Mouse (Mus musculus): ENCODE results near the gene Stx2. TPM values are rescaled to one million over a fixed set of nuclear protein-coding genes. Genes with fewer than 3 reads are reported as not detected.

The Stx2 gene
- 1 to 10 TPM; 7.6 to 8.4 TPM for total RNA-seq (2021)
- long read RNA-seq, experiment 1, partial matches to known transcripts, result 0 of 2 reads
- long read RNA-seq, experiment 1, other reads (novel, unspliced or antisense), result 0 of 2 reads
- long read RNA-seq, experiment 2, partial matches to known transcripts, result 1 of 7 reads
- long read RNA-seq, experiment 2, other reads (novel, unspliced or antisense), result 3 of 7 reads

DNA sequence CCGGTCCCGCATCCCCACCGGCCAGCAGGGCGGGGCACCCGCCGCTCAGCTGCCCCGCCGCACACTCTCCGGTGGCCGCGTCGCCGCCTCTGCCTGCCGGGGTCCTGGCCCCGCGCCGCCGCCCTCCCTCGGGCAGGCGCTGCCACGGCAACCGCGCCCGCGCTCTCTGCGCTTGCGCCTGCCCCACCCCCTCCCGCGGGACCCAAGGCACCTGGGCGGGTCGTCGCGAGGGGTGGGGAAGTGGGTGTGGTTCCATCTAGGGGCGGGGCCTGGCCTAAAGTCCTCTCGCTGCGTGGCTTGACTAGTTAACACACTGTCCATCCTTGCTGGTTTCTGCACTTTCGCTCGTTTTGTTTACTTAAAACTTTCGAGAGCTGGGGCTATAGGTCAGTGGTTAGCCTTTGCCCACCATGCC, at the start of gene Stx2:
TSS of gene Stx2 (minus strand) at position 163 of the 415 bp plus-strand sequence.
- intact Hi-C loops (cut with DNase I), result no loop called here
- DNase-seq, result peak; percentile 91 to 94

DNA sequence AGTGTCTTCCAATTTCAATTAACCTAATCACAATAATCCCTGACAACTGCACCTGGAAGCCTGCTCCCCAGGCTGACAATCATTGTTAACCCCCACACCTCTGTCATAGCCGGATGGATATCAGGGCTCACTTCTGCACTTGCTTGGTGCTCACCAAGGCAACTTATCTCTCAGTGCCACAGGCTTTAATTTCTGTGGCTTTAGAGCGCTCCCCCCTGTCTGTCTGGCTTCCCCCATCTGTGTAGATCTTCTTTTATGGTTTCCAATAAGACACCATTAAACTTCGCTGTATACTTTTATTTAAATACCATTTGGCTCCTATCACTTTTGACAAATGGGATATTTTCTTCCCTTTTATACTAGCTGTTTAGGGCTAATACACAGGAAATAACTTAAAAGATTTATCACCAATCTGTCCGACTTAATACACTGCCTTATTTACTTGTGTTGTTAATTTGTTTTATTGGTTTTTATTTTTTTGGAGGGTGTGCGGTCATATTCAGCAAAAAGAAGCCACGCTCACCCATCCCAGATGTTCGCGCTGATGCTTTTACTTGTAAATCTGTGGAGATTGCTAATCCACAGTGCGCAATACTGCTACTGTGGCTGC, 46.4 kb upstream of the Stx2 start:
- intact Hi-C loops (cut with DNase I), result no loop called here
- no peak for DNase-seq

DNA sequence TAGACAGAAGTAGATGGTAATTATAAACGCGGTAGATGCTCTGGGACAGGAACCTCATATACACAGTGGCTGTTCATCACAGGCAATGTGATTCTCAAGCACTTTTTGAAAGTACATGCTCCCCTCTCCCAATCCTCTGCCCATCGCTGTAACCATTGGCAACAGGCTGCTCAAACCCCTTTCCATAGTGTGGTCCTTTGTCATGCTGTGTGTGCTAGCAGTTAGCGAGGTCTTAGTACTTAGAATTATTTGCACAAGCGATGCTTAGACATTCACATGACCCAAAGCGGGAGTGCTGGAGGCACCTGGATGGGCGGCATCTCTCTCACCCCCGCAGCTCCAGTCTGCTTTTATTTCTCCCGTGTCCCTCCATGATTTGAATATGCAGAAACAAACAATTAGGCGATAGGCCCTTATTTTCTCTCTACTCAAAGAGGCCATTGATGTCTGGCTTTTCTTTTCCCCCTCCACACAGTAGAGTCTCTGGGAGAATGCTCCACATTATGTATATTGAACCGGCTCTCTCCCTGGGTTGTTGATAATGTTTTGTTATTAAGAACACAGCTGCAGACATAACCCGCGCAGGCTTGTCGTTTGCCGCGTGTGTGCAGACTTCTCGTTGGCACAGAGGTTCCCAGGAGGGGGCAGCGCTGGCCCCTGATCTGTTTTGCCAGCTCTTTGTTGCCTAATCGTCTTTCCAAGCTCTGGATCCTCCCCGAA, 44.4 kb upstream of the Stx2 start:
- intact Hi-C loops (cut with DNase I), result no loop called here
- no peak for DNase-seq

DNA sequence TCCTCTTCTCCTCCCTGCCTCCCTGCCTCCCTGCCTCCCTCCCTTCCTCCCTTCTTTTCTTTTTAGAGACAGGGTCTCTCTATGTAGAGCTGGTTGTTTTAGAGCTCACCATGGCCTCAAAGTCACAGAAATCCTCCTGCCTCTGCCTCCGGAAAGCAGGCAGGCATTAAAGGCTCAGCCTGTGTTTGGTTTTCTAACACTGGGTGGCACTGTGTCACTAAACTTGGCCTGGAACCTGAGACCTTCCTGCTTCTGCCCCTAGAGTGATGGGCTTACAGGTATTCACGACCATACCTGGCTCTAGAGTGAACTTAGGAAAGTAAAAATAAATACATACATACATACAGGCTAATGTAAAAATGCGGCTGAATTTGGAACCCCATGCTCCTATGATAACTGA, 43.5 kb upstream of the Stx2 start:
- intact Hi-C loops (cut with DNase I), result no loop called here

DNA sequence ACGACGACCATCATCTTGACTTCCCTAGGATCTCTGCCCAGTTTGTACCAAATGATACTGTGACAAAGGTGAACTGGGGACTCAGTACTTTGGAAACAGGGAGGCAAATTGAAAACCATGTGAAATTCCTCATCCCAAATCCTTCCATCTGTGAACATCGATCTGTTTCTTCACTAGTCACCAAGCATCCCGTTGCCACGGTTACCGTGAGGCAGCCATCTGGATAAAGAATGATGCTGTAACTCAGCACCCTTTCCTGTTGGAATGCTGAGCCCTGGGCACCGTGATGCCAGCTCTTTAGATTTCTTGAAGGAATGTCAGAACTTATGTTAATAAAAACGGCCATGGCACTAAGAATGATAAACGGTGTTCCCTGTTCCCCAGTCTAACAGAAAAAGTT, 41.0 kb upstream of the Stx2 start:
- DNase-seq, result no peak
- intact Hi-C loops (cut with DNase I), result no loop called here

More for the DNA sequence above, 43.5 kb upstream of the Stx2 start:
- no peak for DNase-seq

DNA sequence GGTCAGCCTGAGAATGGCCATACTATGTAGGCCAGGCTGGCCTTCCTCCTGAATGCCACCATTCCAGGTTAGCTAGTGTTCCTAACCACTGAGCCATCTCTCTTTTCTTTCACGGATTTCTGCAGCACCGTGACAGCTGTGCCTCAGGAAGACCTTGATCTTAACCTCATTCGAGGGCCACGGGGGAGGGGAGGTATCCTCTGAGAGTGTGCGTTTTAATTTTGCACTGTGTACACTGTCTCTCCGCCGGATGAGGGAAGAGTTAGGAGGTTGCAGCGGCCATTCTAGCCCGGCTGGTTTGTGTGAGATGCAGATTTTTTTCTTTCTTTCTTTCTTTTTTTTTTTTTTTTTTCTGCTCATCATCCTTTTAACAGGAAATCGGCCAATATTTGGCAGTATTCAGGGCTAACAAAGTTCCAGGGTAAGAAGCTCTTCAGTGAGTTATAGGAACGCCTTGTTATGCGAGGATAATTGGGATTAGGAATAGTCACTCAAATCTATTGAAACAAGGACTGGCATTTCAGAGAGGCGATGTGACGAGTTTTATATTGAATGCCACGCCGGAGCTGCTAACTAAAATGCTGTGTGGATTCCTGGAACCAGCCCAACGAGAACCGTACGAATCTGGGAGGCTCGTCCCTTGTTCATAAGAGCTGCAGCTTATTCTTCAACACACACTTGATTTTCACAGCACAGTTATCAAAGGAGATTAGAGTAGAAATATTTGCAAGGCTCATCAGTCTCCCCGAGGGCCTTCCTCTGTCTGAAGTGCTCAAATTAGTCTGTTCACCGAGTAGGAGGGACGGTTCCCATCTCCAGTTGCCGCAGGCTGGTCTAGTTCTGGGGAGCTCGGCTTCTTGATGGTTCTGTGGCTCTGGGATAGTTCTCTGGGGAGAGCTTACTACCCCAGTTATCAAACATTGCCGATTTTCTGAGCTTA, 37.5 kb upstream of the Stx2 start:
- no peak for DNase-seq
- intact Hi-C loops (cut with DNase I), result no loop called here

DNA sequence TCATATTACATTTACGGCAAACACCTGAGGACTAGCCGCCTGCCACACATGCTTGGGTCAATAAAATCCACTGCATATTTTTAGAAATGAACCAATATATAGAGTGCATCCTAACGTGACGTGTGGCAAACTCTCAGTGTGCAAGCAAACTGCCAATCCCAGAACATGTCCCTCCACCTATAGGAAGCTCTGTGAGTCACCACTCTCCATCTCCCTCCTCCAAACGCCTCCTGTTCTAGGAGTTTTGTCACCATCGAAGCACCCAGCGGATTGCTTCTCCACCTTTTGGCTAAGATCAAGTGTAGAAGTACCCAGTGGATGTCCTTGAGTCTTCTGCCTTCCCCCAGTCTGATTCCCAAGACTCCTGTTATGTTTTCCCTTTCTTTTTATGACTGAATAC, 29.4 kb upstream of the Stx2 start:
- no peak for DNase-seq
- intact Hi-C loops (cut with DNase I), result no loop called here

DNA sequence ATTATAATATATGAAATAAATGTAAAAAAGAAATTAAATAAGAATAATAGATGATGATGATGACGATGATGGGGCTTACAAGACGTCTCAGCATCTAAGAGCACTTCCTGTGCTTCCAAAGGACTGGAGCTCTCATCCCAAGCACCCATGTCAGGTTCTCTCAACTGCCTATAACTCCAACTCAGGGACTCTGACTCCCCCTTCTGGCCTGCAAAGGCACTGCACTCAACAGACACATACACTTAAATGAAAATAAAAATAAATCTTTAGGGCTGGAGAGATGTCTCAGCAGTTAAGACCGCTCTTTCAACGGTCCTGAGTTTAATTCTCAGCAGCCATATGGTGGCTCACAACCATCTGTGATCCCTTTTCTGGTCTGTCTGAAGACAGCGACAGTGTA, 28.3 kb upstream of the Stx2 start:
- DNase-seq, result no peak
- intact Hi-C loops (cut with DNase I), result no loop called here

DNA sequence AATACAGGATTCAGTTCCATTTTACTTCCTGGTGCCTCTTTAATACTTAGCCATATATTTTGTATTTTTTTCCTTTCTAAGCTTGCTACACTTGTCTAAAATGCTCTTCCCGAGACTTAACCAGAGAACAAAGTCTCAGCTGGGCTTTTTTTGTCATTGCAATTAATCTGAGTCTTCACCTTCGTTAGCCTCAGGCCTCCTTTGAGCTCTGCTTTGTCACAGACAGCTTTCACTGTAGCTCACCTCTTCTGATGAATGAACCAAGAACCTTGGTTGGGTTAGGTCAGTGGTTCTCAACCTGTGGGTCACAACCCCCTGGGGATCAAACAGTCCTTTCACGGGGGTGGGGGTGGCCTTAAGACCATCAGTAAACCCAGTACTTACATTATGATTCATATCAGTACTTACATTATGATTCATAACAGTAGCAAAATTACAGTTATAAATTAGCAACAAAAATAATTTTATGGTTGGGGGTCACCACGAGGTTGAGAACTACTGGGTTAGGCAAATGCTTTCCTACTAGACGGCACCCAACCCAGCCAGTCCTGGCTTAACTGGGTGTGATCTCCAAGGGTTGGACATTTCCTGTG, 20.9 kb upstream of the Stx2 start:
- intact Hi-C loops (cut with DNase I), result no loop called here
- no peak for DNase-seq

DNA sequence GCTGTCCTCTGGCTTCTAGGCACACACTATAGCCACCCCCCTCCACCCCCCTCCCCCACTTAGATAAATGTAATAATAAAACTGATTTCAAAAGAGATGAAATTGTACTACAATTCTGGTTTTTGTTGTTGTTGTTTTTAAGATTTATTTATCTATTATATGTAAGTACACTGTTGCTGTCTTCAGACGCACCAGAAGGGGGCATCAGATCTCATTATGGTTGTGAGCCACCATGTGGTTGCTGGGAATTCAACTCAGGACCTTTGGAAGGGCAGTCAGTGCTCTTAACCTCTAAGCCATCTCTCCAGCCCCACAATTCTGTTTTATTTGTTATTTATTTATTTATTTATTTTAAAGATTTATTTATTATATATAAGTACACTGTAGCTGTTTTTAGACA, 18.3 kb upstream of the Stx2 start:
- no peak for DNase-seq
- intact Hi-C loops (cut with DNase I), result no loop called here

DNA sequence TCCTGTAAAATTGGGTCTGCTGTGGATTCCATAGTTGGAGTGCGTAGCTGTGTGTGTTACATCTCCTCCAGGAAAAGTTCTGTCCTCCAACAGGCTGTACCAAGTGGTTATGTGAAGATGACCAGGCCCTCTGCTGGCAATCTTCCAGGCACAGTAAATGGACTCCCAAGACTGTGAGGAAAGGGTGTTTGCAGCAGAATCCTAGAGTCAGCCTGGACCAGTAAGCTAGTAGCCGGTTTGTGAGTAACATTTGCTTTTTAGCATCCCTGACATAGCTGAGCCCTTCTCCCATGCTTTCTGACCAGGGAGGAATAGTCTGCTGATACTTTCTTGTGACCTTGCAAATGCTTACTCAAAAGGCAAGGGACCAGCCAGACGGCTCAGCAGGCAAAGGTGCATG, 17.8 kb upstream of the Stx2 start:
- intact Hi-C loops (cut with DNase I), result no loop called here
- DNase-seq, result no peak

DNA sequence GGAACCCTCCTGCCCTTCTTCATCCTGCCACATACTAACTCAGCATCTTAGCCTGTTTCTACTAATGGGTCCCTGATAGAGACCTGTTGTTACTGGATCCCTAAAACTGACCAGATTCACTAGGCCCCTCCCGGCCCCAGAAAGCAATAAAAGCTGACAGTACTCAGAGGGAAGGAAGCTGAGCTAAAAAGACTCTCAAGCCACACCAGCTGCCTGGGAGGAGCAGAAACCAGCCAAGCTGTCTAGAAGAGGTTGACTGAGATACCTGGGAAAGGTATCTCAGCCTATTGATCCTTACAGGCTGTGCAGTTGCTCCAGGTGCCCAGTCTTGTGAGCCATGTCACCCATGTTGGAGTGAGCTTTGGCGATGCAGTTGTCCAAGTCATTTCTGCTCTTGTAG, 17.4 kb upstream of the Stx2 start:
- intact Hi-C loops (cut with DNase I), result no loop called here
- no peak for DNase-seq

DNA sequence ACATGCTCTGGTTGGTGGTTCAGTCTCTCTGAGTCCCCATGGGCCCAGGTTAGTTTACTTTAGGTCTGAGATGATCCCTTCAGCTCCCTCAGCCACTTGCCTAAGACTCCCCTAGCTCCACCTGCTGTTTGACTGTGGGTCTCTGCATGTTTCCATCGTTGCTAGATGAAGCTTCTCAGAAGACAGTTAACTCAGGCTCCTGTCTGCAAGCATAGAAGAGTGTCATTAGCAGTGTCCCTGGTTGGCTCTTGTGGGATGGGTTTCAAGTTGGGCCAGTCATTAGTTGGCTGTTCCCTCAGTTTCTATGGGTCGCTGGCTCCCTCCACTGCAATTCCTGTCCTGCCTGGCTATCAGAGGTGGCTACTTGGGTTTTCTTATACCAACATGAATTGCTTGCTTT, 16.7 kb upstream of the Stx2 start:
- intact Hi-C loops (cut with DNase I), result no loop called here
- no peak for DNase-seq

DNA sequence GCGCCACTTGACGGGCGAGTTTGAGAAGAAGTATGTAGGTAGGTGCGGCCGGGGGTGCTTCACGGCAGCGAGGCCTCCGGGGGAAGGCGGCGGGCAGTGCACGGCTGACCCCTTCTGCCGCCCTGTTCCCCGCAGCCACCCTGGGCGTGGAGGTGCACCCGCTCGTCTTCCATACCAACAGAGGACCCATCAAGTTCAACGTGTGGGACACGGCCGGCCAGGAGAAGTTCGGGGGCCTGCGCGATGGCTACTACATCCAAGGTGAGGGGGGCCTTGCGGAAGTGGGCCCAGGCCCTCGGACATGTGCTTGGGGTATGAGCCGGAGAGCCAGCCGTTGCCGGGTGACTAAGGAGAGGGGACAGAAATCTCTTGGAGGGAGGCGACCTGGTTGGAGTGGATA, 12.4 kb upstream of the Stx2 start:
- intact Hi-C loops (cut with DNase I), result no loop called here

DNA sequence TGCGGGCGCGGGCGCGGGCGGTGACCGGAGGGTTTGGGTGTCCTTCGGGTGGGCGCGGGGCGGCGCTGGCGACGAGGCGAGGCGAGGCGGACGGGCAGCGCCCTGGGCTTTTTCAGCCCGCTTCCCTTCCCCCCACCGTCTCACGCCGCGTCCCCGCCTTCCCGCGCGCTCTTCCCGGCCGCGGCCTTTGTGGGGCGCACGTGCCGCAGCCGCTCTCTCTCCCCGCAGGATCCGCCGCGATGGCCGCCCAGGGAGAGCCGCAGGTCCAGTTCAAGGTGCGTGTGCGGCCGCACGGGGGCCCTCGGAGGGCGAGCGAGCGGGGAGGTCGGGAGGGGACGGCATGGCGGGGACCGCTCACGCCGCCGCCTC, 11.9 kb upstream of the Stx2 start:
- intact Hi-C loops (cut with DNase I), result no loop called here
- no peak for DNase-seq

More for the DNA sequence above, 12.4 kb upstream of the Stx2 start:
- no peak for DNase-seq

DNA sequence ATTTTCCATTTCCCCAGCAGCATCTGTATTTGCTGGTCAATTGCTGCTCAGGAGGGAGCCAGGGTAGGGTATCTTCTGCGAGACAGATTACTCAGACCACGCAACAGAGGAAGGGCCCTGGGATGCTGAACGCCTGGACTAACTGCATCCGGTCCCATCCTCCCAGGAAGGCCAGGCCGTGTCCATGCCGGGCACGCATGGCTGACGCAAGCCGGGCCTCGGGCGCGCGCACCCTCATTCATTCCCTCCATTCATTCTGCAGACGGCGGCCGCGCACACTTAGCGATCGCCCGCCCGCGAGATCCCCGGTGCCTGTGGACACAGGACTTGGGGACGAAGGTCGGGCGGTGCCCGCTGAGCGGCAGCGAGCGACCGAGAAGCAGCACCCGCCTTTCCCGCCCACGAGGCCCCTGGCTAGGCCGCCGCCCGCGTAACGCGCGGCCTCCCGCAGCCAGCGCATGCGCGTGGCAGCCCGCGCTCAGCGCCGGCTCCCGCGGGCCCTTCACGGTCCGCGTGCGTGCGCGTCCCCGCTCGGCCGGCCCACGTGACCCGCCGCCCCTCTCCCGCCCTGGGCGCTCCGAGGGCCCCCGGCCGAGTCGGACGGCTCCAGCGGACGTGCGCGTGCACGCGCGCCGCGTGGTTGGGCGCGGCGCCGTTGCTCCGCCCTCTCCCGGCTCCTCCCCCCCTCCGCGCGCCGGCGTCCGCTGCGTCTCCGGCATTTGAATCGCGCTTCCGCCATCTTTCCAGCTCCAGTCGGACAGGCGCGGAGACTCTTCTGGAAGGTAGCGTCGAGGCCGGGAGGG, 11.3 kb upstream of the Stx2 start, which contains the start of gene Ran:
TSS of gene Ran (plus strand) at position 573 of the 803 bp plus-strand sequence.
- DNase-seq, result peak; percentile 88 to 91
- intact Hi-C loops (cut with DNase I), result loop anchor here (5.0 kb wide), 1 partner anchor 483 kb away; the partner anchor contains the start of gene Sfswap

DNA sequence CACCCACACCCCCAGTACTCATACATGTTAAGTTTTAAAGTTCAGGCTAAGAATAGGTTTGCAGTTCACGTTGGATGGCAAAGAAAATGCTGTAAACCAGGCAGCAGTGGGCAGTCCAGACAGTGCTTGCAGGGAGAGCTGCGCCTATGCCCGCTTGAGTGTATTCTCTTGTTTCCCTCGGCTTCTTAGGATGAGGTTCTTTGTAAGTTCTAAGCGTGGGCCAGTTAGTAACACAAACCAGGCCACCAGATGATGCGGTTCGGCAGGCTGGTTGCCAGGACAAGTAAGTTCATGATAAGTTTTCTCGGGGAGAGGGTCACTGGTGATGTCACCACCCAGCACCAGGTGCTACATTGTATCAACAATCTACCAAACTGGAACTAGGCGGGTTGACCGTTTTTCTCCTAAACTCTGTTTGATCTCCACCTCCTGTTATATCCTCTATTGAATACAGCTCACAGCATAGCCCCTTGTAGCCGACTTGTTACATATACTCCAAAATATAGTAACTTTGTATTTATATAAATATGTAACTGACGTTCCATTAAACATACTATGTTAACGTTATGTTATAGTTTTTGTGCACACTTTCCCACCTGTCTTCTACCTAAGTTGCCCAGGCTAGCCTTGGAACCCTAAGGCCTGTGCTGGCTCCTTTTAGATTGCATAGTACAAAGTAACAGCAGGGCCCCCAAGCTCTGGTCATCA, 10.6 kb upstream of the Stx2 start:
- intact Hi-C loops (cut with DNase I), result loop anchor here (5.0 kb wide), 1 partner anchor 483 kb away; the partner anchor contains the start of gene Sfswap

DNA sequence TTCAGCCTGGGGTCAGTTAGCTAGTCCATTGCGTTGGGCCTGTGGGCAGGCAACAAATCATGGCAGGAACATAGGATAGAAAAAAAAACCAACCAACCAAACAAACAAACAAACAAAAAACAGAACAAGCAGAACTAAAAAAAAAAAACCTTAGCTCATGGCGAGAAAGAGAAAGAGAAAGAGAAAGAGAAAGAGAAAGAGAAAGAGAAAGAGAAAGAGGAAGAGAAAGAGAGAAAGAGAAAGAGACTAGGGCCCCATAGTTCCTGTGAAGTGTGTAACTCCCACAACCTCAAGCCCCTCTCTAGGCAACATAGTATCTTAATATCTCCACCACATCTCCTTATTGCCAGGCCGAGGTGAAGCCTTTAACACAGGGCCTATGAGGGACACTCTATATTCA, 8.0 kb upstream of the Stx2 start:
- no peak for DNase-seq
- intact Hi-C loops (cut with DNase I), result loop anchor here (5.0 kb wide), 1 partner anchor 486 kb away; the partner anchor contains the start of gene Sfswap

More for the DNA sequence above, 10.6 kb upstream of the Stx2 start:
- no peak for DNase-seq

DNA sequence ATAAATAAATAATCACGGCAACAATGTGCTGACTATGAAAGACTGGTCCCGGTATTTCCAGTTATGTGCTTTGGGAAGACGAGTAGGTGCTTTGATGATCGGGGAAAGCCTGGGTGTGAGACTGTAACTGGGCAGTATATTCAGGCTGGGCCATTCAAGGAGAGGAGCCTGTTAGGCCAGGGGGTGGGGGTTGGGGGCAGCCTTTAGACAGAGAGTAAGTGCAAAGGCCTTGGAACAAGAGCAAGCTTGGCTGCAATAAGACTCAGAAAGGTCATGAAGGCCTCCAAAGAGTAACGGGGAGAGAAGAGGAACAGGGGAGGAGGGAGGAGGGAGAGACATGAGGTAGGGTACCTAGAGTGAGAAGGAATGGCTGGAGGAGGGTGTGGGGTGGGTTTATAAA, 7.2 kb upstream of the Stx2 start:
- intact Hi-C loops (cut with DNase I), result loop anchor here (5.0 kb wide), 1 partner anchor 487 kb away; the partner anchor contains the start of gene Sfswap

More for the DNA sequence above, 7.2 kb upstream of the Stx2 start:
- no peak for DNase-seq

All from gastrocnemius, postnatal 36 days (tissue).